Mouse (Mus musculus) lung, postnatal 0 days (tissue): ENCODE results near the gene Mul1.

ENCODE experiments used
- CTCF ChIP-seq: IDR thresholded peaks from 2 replicates; pipeline ENCODE4 v1.5.1; 2016; ENCODE audit warnings: antibody characterized with exemption, mild to moderate bottlenecking
- EP300 ChIP-seq: IDR thresholded peaks from 2 replicates; pipeline ENCODE4 v1.6.1; 2016; ENCODE audit warnings: antibody characterized with exemption, mild to moderate bottlenecking, control low read depth

GRCm38 (mm10) chr4:138393703-138394102 lies 40.8 kb upstream of the Mul1 start:
- TF ChIP-seq CTCF, result no peak
- TF ChIP-seq EP300, result no peak
